Mouse (Mus musculus): Measurements from ENCODE around the gene Nipal3.

Gene Nipal3

GRCm38 (mm10) chr4:135494521-135495396, at the start of gene Nipal3, which contains the start of gene Stpg1:
Nipal3 (minus strand) TSS chr4:135495038.
Stpg1 (plus strand) TSS chr4:135494790.
- peak; percentile 80 for DNase-seq (ENCODE audit: low read depth)

- DNase-seq (ENCODE audit: low read depth), result no peak
Observed at GRCm38 (mm10) chr4:135544284-135544683, 49.4 kb upstream of the Nipal3 start.

GRCm38 (mm10) chr4:135540057-135540456, 45.2 kb upstream of the Nipal3 start:
- DNase-seq (ENCODE audit: low read depth), result no peak

DNA sequence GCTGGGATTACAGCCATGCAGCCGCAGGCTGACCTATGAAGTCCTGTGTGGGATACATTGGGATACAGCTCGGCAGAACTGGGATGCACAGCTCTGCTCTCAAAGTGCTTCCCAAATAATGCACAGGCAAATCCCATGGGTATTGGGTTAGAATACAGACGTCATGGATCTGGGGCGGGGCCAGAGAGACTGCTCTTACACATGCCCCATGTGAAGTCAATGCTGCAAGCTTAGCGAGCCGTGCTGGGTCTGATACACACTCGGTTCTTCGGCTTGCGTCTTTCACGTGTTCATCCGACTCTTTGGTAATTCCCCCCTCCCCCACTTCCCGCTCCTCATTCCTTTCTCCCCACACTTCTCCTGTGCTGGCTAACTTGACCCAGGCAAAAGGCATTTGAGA, 44.2 kb upstream of the Nipal3 start:
- no peak for DNase-seq (ENCODE audit: low read depth)

GRCm38 (mm10) chr4:135535021-135535420, 40.2 kb upstream of the Nipal3 start:
- DNase-seq (ENCODE audit: low read depth), result no peak

- no peak for DNase-seq (ENCODE audit: low read depth)
Observed at GRCm38 (mm10) chr4:135533001-135533400, 38.2 kb upstream of the Nipal3 start.

DNA sequence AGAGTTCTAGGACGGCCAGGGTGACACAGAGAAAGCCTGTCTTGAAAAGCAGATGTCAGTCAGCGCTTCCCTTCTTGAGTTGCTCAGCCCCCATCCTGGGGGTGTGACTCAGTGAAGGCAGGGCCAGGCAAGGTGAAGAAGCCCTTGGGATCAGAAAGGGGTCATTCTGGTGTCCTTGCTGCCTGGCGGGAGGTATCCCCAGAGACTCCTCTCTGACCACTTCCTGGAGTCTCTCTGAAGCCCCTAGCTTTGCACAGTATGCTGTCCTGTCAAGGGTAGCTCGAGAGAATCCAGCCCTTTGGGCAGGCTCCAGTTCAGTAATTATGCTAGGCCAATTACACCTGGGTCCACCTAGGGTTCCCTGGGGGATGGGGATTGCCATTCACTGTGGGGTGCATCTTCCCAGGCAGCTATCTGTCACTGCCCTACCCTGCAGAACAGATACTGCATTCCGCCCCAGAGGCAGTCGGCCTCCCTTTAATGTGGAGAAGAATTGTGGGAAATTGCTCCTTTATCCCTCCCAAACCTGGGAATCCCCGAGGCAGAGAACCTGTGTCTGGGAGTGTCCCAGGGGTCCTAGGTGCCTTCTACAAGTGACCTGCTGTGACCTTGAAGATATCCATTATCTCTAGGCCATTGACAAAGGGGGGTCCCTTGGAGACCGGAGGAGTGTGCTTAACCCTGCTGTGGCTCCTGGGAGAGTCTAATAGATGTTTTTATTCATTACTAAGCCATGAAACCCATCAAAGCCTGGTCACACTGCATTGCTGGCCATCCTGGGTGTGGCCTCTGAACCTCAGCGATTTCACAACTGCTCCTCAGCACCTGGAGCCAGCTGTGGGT, 37.2 kb upstream of the Nipal3 start:
- no peak for DNase-seq (ENCODE audit: low read depth)

DNA sequence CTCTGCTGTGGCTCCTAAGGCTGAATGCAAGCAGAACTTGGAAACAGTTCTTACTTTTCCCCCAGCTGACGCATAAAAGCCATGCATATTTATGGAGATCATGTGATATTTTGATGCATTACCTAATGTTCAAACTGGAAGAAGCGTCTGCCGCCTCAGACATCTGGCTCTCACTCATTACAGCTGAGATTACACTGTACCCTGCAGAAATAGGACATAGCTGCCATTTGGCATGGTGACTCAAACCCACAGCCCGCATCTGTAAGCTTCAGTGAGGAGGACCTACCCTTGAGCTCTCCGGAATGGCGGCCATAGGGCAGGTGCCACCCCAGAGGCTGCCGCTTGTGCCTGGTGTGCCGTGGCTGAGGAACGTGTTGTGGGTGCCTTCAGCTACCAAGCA, 36.4 kb upstream of the Nipal3 start:
- no peak for DNase-seq (ENCODE audit: low read depth)

DNA sequence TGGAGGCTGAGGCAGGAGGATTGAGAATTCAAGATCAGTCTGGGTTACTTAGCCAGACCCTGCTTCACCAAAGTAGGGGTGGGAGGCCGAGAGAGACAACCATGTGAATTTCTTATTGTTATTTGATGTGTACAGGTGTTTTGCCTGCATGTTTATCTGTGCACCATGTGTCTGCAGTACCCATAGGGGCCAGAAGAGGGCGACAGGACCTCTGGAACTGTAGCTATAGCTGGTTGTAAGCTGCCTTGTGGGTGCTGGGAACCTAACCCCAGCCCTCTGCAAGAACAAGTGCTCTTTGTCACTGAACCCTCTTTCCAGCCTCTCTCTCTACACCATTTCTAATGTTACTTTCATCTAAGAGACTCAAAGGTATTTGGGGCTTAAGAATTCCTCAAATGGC, 35.4 kb upstream of the Nipal3 start:
- no peak for DNase-seq (ENCODE audit: low read depth)

DNA sequence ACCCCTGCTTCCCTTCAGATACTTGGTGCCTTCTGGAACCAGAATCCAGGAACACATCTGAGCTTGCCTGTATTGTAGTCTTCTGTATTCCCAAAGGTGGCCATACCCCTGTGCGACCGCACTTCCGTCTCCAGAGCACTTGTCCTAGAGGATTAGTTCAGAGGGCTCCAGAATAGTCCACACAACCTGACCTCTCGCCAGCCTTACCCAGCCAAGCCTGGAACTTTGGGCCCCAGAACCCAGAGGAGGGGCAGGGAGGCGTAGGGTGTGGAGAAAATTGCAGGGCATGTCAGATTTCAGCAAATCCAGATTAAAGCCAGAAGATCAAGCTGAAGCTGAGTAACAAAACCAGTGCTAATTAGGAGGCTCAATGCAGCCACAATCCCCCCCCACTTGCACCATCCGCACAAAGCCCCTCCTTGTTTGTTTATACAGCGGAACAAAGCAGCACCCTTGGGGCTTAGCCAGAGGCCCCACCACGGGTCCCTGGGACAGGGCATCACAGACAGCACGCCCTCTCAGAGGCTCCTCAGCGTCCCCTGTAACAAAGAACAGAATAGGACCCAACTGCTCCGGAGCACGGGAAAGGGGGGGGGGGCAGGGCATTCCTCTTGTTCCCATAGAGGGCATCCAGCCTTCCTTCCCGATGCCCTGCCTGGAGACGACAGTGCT, 31.3 kb upstream of the Nipal3 start:
- no peak for DNase-seq (ENCODE audit: low read depth)

DNA sequence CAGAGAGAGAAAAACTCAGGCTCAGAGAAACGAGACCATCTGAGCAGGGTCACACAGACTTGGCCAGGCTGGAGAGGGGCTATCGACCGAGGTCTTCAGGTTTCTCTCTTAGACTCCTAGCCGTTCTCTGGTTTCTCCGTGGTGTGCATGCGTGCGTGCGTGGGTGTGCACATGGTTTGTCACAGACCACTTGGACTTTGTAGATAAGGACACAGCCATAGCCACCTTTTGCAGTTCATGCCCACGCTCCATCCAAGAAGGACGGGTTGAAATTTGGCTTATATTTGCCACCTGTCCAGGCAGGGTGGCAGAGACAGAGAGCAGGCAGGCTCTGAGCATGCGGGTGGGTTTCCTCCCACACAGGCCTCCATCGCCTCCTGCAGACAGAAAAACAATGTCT, 30.2 kb upstream of the Nipal3 start:
- DNase-seq (ENCODE audit: low read depth), result no peak

DNA sequence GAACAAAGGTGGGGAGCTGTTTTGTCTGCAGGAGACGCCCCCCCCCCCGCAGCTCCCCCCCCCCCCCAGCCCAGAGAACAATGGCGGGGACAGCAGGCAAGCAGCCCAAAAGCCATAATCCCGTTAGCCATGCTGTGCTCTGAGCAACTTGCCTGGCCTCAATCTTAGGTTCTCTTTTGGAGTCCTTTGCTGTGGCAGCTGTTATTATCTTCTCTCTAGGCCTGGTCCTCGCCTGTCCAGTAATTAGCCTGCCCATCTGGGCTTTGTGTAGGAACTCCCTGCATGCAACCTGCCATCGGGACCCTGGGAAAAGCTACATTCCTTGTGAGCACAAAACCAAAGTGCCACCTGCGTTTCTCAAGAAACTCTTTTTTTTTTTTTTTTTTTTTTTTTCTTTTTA, 29.1 kb upstream of the Nipal3 start:
- DNase-seq (ENCODE audit: low read depth), result no peak

DNA sequence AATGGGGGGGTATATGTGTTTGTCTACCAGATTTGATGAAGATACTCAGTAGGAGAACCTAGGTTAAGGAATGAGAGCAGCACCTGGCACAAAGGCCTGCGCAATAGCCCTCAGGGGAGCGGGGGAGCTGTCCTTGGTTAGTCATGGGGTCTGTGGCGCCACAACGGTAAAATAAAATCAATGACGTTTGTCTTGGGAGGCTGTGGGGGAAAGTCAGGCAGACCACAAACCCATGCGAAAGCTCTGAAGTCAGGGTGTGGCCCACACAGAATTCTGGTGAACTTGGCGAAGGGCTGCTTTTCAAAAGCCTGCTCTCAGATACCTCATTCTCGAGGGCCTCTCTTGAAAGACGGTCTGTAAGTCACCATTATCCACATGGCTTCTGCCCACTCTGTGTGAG, 25.6 kb upstream of the Nipal3 start:
- no peak for DNase-seq (ENCODE audit: low read depth)

DNA sequence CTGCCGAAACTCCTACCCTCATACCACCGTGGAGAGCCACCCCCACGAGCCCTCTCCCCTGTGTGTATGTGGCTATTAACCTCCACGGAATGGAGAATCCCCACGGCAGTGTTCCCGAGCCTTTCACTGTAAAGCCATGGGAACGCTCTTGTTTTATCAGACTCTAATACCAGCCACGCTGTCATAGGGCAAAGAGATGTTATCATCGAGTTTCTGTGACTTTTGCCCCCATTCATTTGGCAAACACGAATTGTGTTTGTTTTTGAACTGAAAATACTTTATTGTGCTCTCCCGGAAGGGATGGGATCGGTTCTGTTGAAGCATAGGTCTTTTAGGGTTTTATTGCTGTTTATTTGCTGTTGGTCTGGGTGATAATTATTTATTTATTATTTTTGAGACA, 23.3 kb upstream of the Nipal3 start:
- DNase-seq (ENCODE audit: low read depth), result no peak

DNA sequence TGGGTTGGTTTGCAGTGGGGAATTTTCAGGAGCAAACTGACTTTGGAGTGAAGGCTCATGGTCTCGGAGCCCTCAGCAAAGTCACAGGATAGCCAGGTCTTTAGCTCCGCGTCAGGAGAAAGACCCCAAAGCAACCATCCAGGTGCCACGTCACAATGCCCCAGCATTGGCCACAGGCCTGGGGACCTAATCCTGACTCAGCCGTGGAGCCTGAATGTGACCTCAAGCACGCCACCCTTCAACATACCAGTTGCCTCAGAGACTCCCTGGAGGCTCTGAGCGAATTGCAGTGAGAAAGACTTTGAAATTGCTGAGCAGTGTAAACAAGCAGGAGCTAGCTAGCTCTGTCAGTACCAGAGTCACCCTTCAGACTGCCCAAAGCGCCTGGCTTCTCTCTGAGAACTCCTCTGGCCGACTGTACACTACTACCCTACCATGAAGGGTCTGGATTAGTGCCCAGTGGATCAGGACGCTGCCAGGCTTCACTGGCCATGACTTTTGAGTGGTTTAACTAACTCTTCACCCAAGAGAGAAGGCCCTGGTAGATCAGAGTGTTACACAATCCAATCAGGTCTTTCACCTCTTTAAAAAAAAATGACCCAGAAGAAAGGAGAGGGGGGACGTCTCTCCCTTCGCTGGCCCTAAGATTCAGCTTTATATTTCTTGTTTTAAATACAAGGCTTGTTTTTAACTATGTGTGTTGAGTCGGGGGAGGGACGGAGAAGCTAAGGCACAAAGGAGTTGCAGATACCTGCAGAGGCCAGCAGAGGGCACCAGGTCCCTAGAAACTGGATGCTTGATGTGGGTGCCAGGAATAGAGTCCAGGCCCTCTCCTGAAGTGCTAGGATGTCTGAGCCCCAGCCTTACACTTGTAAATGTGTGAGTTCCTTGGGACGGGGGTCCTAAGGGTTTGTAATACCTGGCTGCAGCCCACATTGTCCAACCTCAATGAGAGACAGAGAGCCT, 21.8 kb upstream of the Nipal3 start:
- DNase-seq (ENCODE audit: low read depth), result no peak

DNA sequence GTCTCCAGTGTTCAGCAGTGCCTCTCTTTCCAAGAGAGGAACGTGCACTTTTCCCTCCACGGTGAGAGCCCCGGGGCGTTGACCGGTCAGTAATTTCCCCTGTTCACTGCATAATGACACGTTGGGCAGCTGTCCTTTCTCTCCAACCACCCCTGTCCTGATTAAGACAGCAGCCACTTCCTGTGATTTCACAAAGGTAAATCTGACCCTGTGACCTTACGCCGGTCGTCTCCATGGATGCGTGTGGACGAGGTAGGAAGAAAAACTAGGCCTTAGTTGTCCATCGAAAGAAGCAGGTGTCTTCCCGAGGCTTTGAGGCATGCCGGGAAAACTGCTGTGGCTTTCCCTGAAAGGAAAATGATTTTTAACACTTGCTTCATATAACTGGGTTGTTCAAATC, 20.1 kb upstream of the Nipal3 start:
- no peak for DNase-seq (ENCODE audit: low read depth)

- DNase-seq (ENCODE audit: low read depth), result no peak
Observed at GRCm38 (mm10) chr4:135513865-135514264, 19.0 kb upstream of the Nipal3 start.

DNA sequence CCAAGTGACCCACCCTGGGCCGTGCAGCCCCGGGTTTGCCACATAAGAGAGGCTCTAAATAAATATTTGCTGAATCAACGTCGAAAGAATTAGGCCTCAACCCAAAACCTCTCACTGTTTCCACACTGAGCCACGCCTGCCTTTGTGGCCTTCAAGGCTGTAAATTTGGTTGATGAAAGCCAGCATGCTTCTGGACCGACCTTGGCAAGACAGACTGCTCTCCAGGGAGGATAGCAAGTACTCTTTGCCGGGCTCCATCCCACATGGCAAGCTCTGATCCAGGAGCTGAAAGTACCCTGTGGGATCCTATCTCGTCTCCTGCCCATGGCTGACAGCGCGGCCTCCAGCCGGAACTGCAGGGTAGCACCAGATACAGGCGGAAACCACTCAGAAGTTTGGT, 14.7 kb upstream of the Nipal3 start:
- DNase-seq (ENCODE audit: low read depth), result no peak

DNA sequence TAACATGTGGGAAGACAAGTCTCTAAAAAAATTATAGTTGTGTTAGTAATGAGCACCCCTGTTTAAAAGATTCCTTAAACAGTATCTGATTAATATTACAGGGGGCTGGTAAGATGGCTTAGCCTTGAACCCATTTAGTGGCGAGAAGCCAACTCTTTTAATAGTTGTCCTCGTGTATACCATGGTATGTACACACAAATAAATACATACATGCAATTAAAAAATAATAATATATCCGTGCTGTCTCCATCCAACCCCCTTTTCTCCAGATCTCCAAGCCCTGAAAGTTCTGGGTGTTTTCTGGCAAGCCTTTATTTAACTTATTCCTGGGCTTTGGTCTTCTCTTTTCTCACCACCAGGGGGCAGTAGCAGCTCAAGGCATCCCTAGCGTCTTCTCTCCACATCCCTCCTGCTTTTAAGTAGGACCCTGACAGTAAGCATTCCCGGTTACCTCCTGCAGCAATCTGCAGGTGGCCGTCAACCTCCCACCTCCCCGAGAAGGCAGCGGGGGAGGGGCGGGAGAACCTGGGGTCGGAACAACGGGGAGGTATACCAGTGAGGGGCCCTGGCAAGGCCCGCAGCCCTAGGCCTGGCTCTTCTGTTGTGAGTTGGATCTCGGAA, 13.7 kb upstream of the Nipal3 start:
- peak; percentile 46 for DNase-seq (ENCODE audit: low read depth)

GRCm38 (mm10) chr4:135507547-135508350, 12.9 kb upstream of the Nipal3 start:
- DNase-seq (ENCODE audit: low read depth), result no peak
